Mouse (Mus musculus): ENCODE measurements around the gene Myo1a. TPM values are rescaled to one million over a fixed set of nuclear protein-coding genes. Genes with fewer than 3 reads are reported as not detected.

The Myo1a gene
- polyA plus RNA-seq, 1 experiment, result 1.4 TPM

DNA sequence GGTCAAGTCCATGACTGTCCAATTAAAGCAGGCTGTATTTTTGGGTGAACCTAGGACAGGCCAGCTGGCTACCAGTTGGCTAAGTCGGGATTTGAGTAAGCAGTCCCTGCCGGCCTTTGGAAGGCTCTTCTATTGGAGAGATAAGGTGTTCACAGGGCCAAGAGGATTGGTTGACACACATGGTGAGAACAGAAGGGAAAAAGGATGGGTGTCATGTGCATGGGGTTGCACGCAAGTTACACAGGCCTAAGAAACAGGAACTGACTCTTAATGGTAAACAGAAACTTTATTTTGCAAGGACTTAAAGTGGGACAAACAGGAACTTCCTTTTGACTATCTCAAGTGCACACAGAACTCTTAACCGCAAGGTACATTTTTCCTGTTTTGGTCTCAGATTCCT is 31.9 kb downstream of the Myo1a start:
- no peak for TF ChIP-seq CTCF (IDR thresholded peaks at IDR 0.05; ENCODE audit: control insufficient read depth, insufficient read depth, low read length)
- no peak for TF ChIP-seq POLR2A (IDR thresholded peaks at IDR 0.05; ENCODE audit: borderline replicate concordance, control insufficient read depth, low read depth, low read length)
- 14% methylated on average over 4 of the region's 4 CpGs for WGBS
- Histone ChIP-seq H3K4me3 (replicated peaks; ENCODE audit: control insufficient read depth, low read depth, low read length) (no peak overlapping the region), H3K27ac (ENCODE audit: control insufficient read depth, insufficient read depth, low read depth, low read length, poor library complexity) (peak overlapping the region; percentile 81), H3K4me1 (ENCODE audit: control insufficient read depth, insufficient read depth, low read length) (peaks cover 3% of the 10 kb centered on the region)

GRCm38 (mm10) chr10:127737552-127737951 is 32.6 kb downstream of the Myo1a start:
- 26% methylated on average over 2 of the region's 2 CpGs for WGBS
- peaks cover 4% of the 10 kb centered on the region for H3K4me1 ChIP-seq (ENCODE audit: control insufficient read depth, insufficient read depth, low read length)

DNA sequence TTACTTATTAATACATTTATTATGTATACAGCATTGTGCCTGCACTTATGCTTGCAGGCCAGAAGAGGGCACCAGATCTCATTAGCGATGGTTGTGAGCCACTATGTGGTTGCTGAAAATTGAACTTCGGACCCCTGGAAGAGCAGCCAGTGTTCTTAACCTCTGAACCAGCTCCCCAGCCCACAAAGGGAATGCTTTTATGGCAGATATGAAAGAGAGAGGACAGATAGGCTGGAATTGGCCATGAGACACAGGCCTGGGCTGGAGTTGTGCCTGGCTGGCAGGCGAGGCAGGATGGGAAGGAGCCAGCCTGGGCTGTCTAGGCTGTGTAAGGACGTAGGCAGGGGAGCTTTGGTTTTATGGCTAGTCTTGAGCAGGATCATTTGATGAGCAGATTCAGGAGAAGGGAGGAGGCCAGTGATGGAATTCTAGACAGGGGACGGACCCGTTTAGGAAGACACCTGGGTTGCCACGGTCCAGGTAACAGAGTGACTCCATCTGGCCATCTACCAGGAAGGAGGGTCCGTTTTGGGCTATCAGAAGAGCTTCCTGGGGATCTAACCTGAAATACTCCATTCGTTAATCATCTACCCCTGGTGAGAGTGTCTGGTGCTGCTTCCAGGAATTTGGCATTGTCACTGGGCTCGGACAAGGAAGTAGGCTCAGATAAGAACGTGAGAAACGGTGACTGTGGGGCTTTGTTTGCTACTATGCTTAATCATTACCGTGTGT is 33.3 kb downstream of the Myo1a start:
- peak overlapping the region; percentile 30 for H3K27ac ChIP-seq (ENCODE audit: control insufficient read depth, insufficient read depth, low read depth, low read length, poor library complexity)
- 42% methylated on average over 13 of the region's 13 CpGs for WGBS
- no peak overlapping the region for H3K4me3 ChIP-seq (replicated peaks; ENCODE audit: control insufficient read depth, low read depth, low read length)
- H3K4me1 ChIP-seq (ENCODE audit: control insufficient read depth, insufficient read depth, low read length), result peaks cover 4% of the 10 kb centered on the region
- TF ChIP-seq POLR2A (IDR thresholded peaks at IDR 0.05; ENCODE audit: borderline replicate concordance, control insufficient read depth, low read depth, low read length) (no peak), CTCF (IDR thresholded peaks at IDR 0.05; ENCODE audit: control insufficient read depth, insufficient read depth, low read length) (peak; percentile 57)

More at GRCm38 (mm10) chr10:127737552-127737951, 32.6 kb downstream of the Myo1a start:
- Histone ChIP-seq H3K27ac (ENCODE audit: control insufficient read depth, insufficient read depth, low read depth, low read length, poor library complexity) (peak overlapping the region; percentile 74), H3K4me3 (replicated peaks; ENCODE audit: control insufficient read depth, low read depth, low read length) (no peak overlapping the region)
- no peak for TF ChIP-seq POLR2A (IDR thresholded peaks at IDR 0.05; ENCODE audit: borderline replicate concordance, control insufficient read depth, low read depth, low read length)
- TF ChIP-seq CTCF (IDR thresholded peaks at IDR 0.05; ENCODE audit: control insufficient read depth, insufficient read depth, low read length), result no peak

DNA sequence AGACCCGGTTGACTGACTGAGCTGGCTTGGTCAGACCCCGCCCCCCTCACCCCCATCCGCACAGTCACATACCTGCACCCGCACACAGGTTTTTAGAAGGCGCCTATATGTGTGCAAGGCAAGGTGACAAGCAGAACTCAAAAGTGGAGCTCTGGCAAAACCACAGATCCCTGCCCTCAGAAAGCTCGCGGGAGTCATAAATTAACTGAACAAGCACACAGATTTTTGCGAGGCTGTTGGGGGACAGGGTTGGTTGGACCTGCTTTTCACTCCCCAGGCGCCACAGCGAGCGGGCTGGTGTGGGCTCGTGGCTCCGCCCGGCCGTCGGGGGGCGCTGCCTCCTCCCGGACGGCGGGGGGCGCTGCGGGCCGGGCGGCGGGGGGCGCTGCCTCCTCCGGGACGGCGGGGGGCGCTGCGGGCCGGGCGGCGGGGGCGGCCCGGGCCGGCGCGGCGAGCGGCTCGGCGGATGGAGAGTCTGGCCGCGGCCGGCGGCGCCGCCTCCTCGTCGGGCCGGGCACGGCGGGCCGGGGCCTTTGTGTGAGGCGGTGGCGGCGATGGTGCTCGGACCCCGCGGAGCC is 34.2 kb downstream of the Myo1a start, which contains the start of gene Zbtb39:
TSS of gene Zbtb39 (plus strand) at position 456 of the 578 bp plus-strand sequence.
- TF ChIP-seq POLR2A (IDR thresholded peaks at IDR 0.05; ENCODE audit: borderline replicate concordance, control insufficient read depth, low read depth, low read length), result no peak
- peak; percentile 44; the same call in 1 of the 2 replicates for TF ChIP-seq CTCF (IDR thresholded peaks at IDR 0.05; ENCODE audit: control insufficient read depth, insufficient read depth, low read length)
- peak within 1 kb of the TSS; percentile 73 for H3K4me3 ChIP-seq (replicated peaks; ENCODE audit: control insufficient read depth, low read depth, low read length)
- peaks cover 4% of the 10 kb centered on the region for H3K4me1 ChIP-seq (ENCODE audit: control insufficient read depth, insufficient read depth, low read length)
- 3% methylated on average over 61 of the region's 61 CpGs for WGBS
- H3K27ac ChIP-seq (ENCODE audit: control insufficient read depth, insufficient read depth, low read depth, low read length, poor library complexity), result peak within 1 kb of the TSS; percentile 84

GRCm38 (mm10) chr10:127739661-127740161 is 34.7 kb downstream of the Myo1a start:
- Histone ChIP-seq H3K27ac (ENCODE audit: control insufficient read depth, insufficient read depth, low read depth, low read length, poor library complexity) (peak overlapping the region; percentile 84), H3K4me1 (ENCODE audit: control insufficient read depth, insufficient read depth, low read length) (peaks cover 4% of the 10 kb centered on the region), H3K4me3 (replicated peaks; ENCODE audit: control insufficient read depth, low read depth, low read length) (peak overlapping the region; percentile 73)
- TF ChIP-seq POLR2A (IDR thresholded peaks at IDR 0.05; ENCODE audit: borderline replicate concordance, control insufficient read depth, low read depth, low read length) (no peak), CTCF (IDR thresholded peaks at IDR 0.05; ENCODE audit: control insufficient read depth, insufficient read depth, low read length) (no peak)
- under 1% methylated on average over 55 of the region's 55 CpGs for WGBS

GRCm38 (mm10) chr10:127744661-127745060 is 39.7 kb downstream of the Myo1a start:
- no peak overlapping the region for H3K4me3 ChIP-seq (replicated peaks; ENCODE audit: control insufficient read depth, low read depth, low read length)
- peaks cover 2% of the 10 kb centered on the region for H3K4me1 ChIP-seq (ENCODE audit: control insufficient read depth, insufficient read depth, low read length)
- H3K27ac ChIP-seq (ENCODE audit: control insufficient read depth, insufficient read depth, low read depth, low read length, poor library complexity), result no peak overlapping the region
- 72% methylated on average over 5 of the region's 5 CpGs for WGBS
- peak; percentile 44 for TF ChIP-seq CTCF (IDR thresholded peaks at IDR 0.05; ENCODE audit: control insufficient read depth, insufficient read depth, low read length)
- no peak for TF ChIP-seq POLR2A (IDR thresholded peaks at IDR 0.05; ENCODE audit: borderline replicate concordance, control insufficient read depth, low read depth, low read length)

- H3K27ac ChIP-seq (ENCODE audit: control insufficient read depth, insufficient read depth, low read depth, low read length, poor library complexity), result no peak overlapping the region
- WGBS, result 42% methylated on average over 5 of the region's 5 CpGs
- H3K4me3 ChIP-seq (replicated peaks; ENCODE audit: control insufficient read depth, low read depth, low read length), result no peak overlapping the region
- TF ChIP-seq POLR2A (IDR thresholded peaks at IDR 0.05; ENCODE audit: borderline replicate concordance, control insufficient read depth, low read depth, low read length), result no peak
- no peak for TF ChIP-seq CTCF (IDR thresholded peaks at IDR 0.05; ENCODE audit: control insufficient read depth, insufficient read depth, low read length)
- H3K4me1 ChIP-seq (ENCODE audit: control insufficient read depth, insufficient read depth, low read length), result peaks cover 2% of the 10 kb centered on the region
Measured at GRCm38 (mm10) chr10:127745886-127746285, 40.9 kb downstream of the Myo1a start.

GRCm38 (mm10) chr10:127747254-127747653 is 42.3 kb downstream of the Myo1a start:
- Histone ChIP-seq H3K4me1 (ENCODE audit: control insufficient read depth, insufficient read depth, low read length) (peaks cover 1% of the 10 kb centered on the region), H3K27ac (ENCODE audit: control insufficient read depth, insufficient read depth, low read depth, low read length, poor library complexity) (no peak overlapping the region), H3K4me3 (replicated peaks; ENCODE audit: control insufficient read depth, low read depth, low read length) (no peak overlapping the region)
- TF ChIP-seq CTCF (IDR thresholded peaks at IDR 0.05; ENCODE audit: control insufficient read depth, insufficient read depth, low read length) (no peak), POLR2A (IDR thresholded peaks at IDR 0.05; ENCODE audit: borderline replicate concordance, control insufficient read depth, low read depth, low read length) (no peak)
- WGBS, result 90% methylated on average over 8 of the region's 8 CpGs
